ENCODE assay signal across 17 mouse cellular contexts in genomic region chr3:102190015-102190414, GRCm38 (mm10). TPM values are rescaled to one million over a fixed set of nuclear protein-coding genes. Genes with fewer than 3 reads are reported as not detected.
DNase-seq lines count a peak whose midpoint lies in the region; ATAC-seq and TF ChIP-seq lines count a peak whose summit lies in the region.
"Had no signal": no experiment of that assay in that cellular context is flagged by ENCODE, and none has a peak within 500 bp of the region (broad histone marks: within the 10 kb centered on the region; RNA-seq: fewer than 3 reads in every experiment).

No protein-coding gene starts in this region.

- no peak for TF ChIP-seq CTCF in midbrain, postnatal 0 days (IDR thresholded peaks at IDR 0.05)

- H3K4me2 ChIP-seq in heart, embryonic 15.5 days = no peak overlapping the region
- H3K4me2 ChIP-seq in midbrain, postnatal 0 days (ENCODE audit: low read depth, low read length, poor library complexity, severe bottlenecking) = no peak overlapping the region
- no peak overlapping the region for H3K4me2 ChIP-seq in stomach, embryonic 16.5 days (ENCODE audit: low read depth, low read length)
- H3K4me2 ChIP-seq: limb, embryonic 15.5 days had no signal

- H3K4me1 ChIP-seq in heart, embryonic 15.5 days (replicated peaks) = peaks cover 57% of the 10 kb centered on the region
- H3K4me1 ChIP-seq in midbrain, embryonic 10.5 days = peaks cover 64% of the 10 kb centered on the region
- peaks cover 14% of the 10 kb centered on the region for H3K4me1 ChIP-seq in midbrain, postnatal 0 days (ENCODE audit: insufficient read depth, low read length)
- H3K4me1 ChIP-seq in stomach, embryonic 16.5 days (ENCODE audit: control insufficient read depth, insufficient read depth, low read length) = peaks cover 39% of the 10 kb centered on the region

- intact Hi-C loops in heart, postnatal 14 days (cut with DNase I) = no loop called here
- intact Hi-C loops in left cerebral cortex, postnatal 4 days (cut with DNase I) = no loop called here

- no peak for DNase-seq in heart, postnatal 14 days
- DNase-seq in midbrain, embryonic 10.5 days (ENCODE audit: low spot score) = peak; percentile 80
- DNase-seq in midbrain, postnatal 0 days (ENCODE audit: low spot score) = no peak
- DNase-seq in embryo, embryonic 11 days = peak; percentile 70
- no peak for DNase-seq in left cerebral cortex, postnatal 4 days
- DNase-seq: adrenal gland, postnatal 36 days; cerebellum, adult 9-11 months; kidney, postnatal 25 days; layer of hippocampus, adult 9-11 months; liver, postnatal 0 days; right cerebral cortex, postnatal 14 days; thymus, postnatal 4 days had no signal

- H3K36me3 ChIP-seq in heart, embryonic 15.5 days = peaks cover 11% of the 10 kb centered on the region; the same call in 1 of the 2 replicates
- peaks cover 16% of the 10 kb centered on the region; the same call in 1 of the 2 replicates for H3K36me3 ChIP-seq in midbrain, embryonic 10.5 days
- H3K36me3 ChIP-seq in midbrain, postnatal 0 days (ENCODE audit: insufficient read depth, low read length) = no peaks in the 10 kb centered on the region
- no peaks in the 10 kb centered on the region for H3K36me3 ChIP-seq in stomach, embryonic 16.5 days (ENCODE audit: control insufficient read depth, insufficient read depth, low read length)

- H3K27me3 ChIP-seq in heart, embryonic 15.5 days = no peaks in the 10 kb centered on the region
- H3K27me3 ChIP-seq in midbrain, embryonic 10.5 days (ENCODE audit: low read depth, poor library complexity, severe bottlenecking) = peaks cover 65% of the 10 kb centered on the region
- H3K27me3 ChIP-seq in midbrain, postnatal 0 days (ENCODE audit: insufficient read depth, low read length) = no peaks in the 10 kb centered on the region; the same call in 1 of the 2 replicates
- H3K27me3 ChIP-seq in stomach, embryonic 16.5 days (ENCODE audit: control insufficient read depth, insufficient read depth, low read length) = no peaks in the 10 kb centered on the region
- H3K27me3 ChIP-seq: limb, embryonic 15.5 days had no signal

- H3K9me3 ChIP-seq in heart, embryonic 15.5 days (replicated peaks) = no peaks in the 10 kb centered on the region
- H3K9me3 ChIP-seq in midbrain, embryonic 10.5 days (replicated peaks) = peaks cover 8% of the 10 kb centered on the region
- H3K9me3 ChIP-seq in midbrain, postnatal 0 days (ENCODE audit: low read length) = 0 out of 2 replicates have a peak, but pooled peaks cover 3% of the 10 kb centered on the region
- H3K9me3 ChIP-seq in stomach, embryonic 16.5 days (replicated peaks; ENCODE audit: control insufficient read depth, low read length) = peaks cover 6% of the 10 kb centered on the region; the same call in 1 of the 2 replicates
- H3K9me3 ChIP-seq: limb, embryonic 15.5 days had no signal

- H3K27ac ChIP-seq in heart, embryonic 15.5 days = 0 out of 2 replicates have a peak overlapping the region, but pooled peaks have one; percentile 11
- H3K27ac ChIP-seq in midbrain, embryonic 10.5 days (replicated peaks) = peak overlapping the region; percentile 19; the same call in 1 of the 2 replicates
- no peak overlapping the region for H3K27ac ChIP-seq in midbrain, postnatal 0 days (ENCODE audit: low read depth, low read length)
- peak overlapping the region; percentile 41; the same call in 1 of the 2 replicates for H3K27ac ChIP-seq in stomach, embryonic 16.5 days (ENCODE audit: low read length)
- H3K27ac ChIP-seq: limb, embryonic 15.5 days; macrophage had no signal

- H3K4me3 ChIP-seq in heart, embryonic 15.5 days = no peak overlapping the region
- H3K4me3 ChIP-seq in midbrain, embryonic 10.5 days = no peak overlapping the region
- no peak overlapping the region for H3K4me3 ChIP-seq in midbrain, postnatal 0 days (ENCODE audit: low read depth, low read length)
- no peak overlapping the region for H3K4me3 ChIP-seq in stomach, embryonic 16.5 days (replicated peaks; ENCODE audit: low read length)
- H3K4me3 ChIP-seq: limb, embryonic 15.5 days had no signal

- no peak for ATAC-seq in heart, embryonic 15.5 days (replicated peaks; ENCODE audit: insufficient number of reproducible peaks, insufficient read depth, low FRiP score, low read depth)
- ATAC-seq in midbrain, postnatal 0 days (ENCODE audit: low FRiP score) = no peak
- ATAC-seq in stomach, embryonic 16.5 days (ENCODE audit: insufficient read depth, low FRiP score) = no peak
- no peak for ATAC-seq in CD4-positive, CD25-positive, alpha-beta regulatory T cell, adult 4 months
- ATAC-seq: liver, postnatal 0 days had no signal

- H3K9ac ChIP-seq in heart, embryonic 15.5 days = no peak overlapping the region
- H3K9ac ChIP-seq in midbrain, postnatal 0 days (replicated peaks; ENCODE audit: low read length, poor library complexity, severe bottlenecking) = no peak overlapping the region
- no peak overlapping the region for H3K9ac ChIP-seq in stomach, embryonic 16.5 days (ENCODE audit: low read length)
- H3K9ac ChIP-seq: limb, embryonic 15.5 days; liver, postnatal 0 days had no signal

- 49% methylated on average over 4 of the region's 4 CpGs for WGBS in heart, embryonic 15.5 days
- WGBS in midbrain, embryonic 10.5 days = 2% methylated on average over 4 of the region's 4 CpGs
- WGBS in midbrain, postnatal 0 days = 17% methylated on average over 4 of the region's 4 CpGs
- WGBS in stomach, embryonic 16.5 days = 38% methylated on average over 4 of the region's 4 CpGs

RNA-seq across cellular contexts. Expression of gene Vangl1, which starts 14.5 kb away (rescaled TPM):
- 20.2 and 21.6 TPM in 2 replicates for polyA plus RNA-seq in heart, embryonic 15.5 days (2015; fragmentation: Nextera tagmentation; extraction: Ambion mirVana)
- total RNA-seq in heart, postnatal 14 days (2021) = 10 to 100 TPM; 19.0 to 20.0 TPM
- 11.0 and 13.1 TPM in 2 replicates for polyA plus RNA-seq in midbrain, embryonic 10.5 days (2016; fragmentation: Nextera tagmentation; extraction: Ambion mirVana)
- total RNA-seq in midbrain, postnatal 0 days (2014; rRNA removed) = 16.8 and 22.5 TPM in 2 replicates
- 7.1 and 8.9 TPM in 2 replicates for polyA plus RNA-seq in midbrain, postnatal 0 days (2015; fragmentation: Nextera tagmentation; extraction: Ambion mirVana)
- 30.7 and 34.3 TPM in 2 replicates for polyA plus RNA-seq in stomach, embryonic 16.5 days (2015; fragmentation: Nextera tagmentation; extraction: Ambion mirVana)
- total RNA-seq in left cerebral cortex, postnatal 4 days (2021) = 10 to 100 TPM; 10.4 to 12.8 TPM
- polyA plus RNA-seq in CD4-positive, CD25-positive, alpha-beta regulatory T cell, adult 4 months (2017; shearing (Covaris generic)) = under 1 TPM; 0.08 to 0.47 TPM

Comparison
In these comparisons a context has a peak if more than half of its experiments do, and no peak if none do; other contexts are left out.
1. DNase-seq: peak in midbrain, embryonic 10.5 days (single experiment) and embryo, embryonic 11 days (single experiment); none in heart, postnatal 14 days (0 of 2), midbrain, postnatal 0 days (single experiment) and left cerebral cortex, postnatal 4 days (single experiment).